Mouse (Mus musculus) hindbrain, embryonic 15.5 days (tissue): Measurements from ENCODE around the gene Srsf2. TPM values are rescaled to one million over a fixed set of nuclear protein-coding genes. Genes with fewer than 3 reads are reported as not detected.

Experiments used
- ATAC-seq: fragments of 200-750 bp; cut with Nextera tagmentation; 2 replicates; pipeline ENCODE4 v1.8.0; 2017; ENCODE audit warnings: low read depth, moderate number of reproducible peaks, moderate TSS enrichment; ENCODE audit not compliant: low FRiP score
- H3K27ac ChIP-seq: fragments of 300-500 bp; sonication (generic); replicated peaks from 2 replicates; pipeline ENCODE4 v1.5.1; 2015; ENCODE audit warnings: mild to moderate bottlenecking, inconsistent platforms
- H3K27me3 ChIP-seq: fragments of 300-500 bp; sonication (generic); 2 replicates; pipeline ENCODE4 v1.6.1; 2015; ENCODE audit warnings: control low read depth, inconsistent platforms
- H3K36me3 ChIP-seq: fragments of 300-500 bp; sonication (generic); 2 replicates; pipeline ENCODE4 v1.6.1; 2015; ENCODE audit warnings: control low read depth, inconsistent platforms
- H3K4me1 ChIP-seq: fragments of 300-500 bp; sonication (generic); replicated peaks from 2 replicates; pipeline ENCODE4 v1.6.1; 2015; ENCODE audit warnings: control low read depth, inconsistent platforms
- H3K4me2 ChIP-seq: fragments of 300-500 bp; sonication (generic); 2 replicates; pipeline ENCODE4 v1.6.1; 2015; ENCODE audit warnings: moderate library complexity, mild to moderate bottlenecking, inconsistent platforms
- H3K4me3 ChIP-seq: fragments of 300-500 bp; sonication (generic); 2 replicates; pipeline ENCODE4 v1.5.1; 2015; ENCODE audit warnings: mild to moderate bottlenecking, inconsistent platforms
- H3K9ac ChIP-seq: fragments of 300-500 bp; sonication (generic); 2 replicates; pipeline ENCODE4 v1.6.1; 2015; ENCODE audit warnings: inconsistent platforms
- H3K9me3 ChIP-seq: fragments of 300-500 bp; sonication (generic); 2 replicates; pipeline ENCODE4 v1.6.1; 2016; ENCODE audit warnings: control low read depth, inconsistent platforms
- WGBS: fragments of 180-500 bp; shearing (Covaris S2); methylation state at CpG from one replicate; pipeline ENCODE4 v1.1.7; 2015; 5-methylcytosine and 5-hydroxymethylcytosine counted together
- polyA plus RNA-seq: library from polyadenylated mRNA; unstranded; fragments of >200 nt; fragmentation: Nextera tagmentation; extraction: Ambion mirVana; gene quantifications from 2 replicates; pipeline ENCODE4 v1.2.1, GENCODE M21; 2015

Srsf2 gene
- polyA plus RNA-seq, 1 experiment from 2014 or later = 549 TPM

DNA sequence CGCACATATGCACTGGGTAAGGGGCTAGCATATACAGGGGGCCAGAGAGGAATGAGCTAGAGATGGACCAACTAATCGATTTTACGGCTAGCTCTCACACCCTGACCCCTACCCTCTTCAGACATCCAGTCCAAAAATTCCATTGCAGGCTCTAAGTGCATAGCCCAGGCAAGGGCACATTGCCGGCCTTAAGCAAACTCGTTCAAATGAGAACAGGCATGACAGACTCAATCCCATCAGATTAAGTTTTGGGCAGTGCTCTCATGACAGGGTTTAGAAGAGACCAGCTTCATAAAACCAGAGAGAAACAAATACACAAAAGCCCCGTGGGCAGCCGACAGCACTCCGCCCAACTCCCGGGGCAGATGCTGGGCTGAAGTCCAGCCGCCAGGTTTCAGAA lies 30.7 kb downstream of the Srsf2 start:
- WGBS = 60% methylated on average over 10 of the region's 10 CpGs
- Histone ChIP-seq H3K9ac (no peak overlapping the region), H3K9me3 (no peaks in the 10 kb centered on the region), H3K27me3 (no peaks in the 10 kb centered on the region), H3K27ac (no peak overlapping the region), H3K4me1 (peaks cover 44% of the 10 kb centered on the region), H3K4me3 (no peak overlapping the region), H3K36me3 (no peaks in the 10 kb centered on the region), H3K4me2 (no peak overlapping the region)
- ATAC-seq = no peak

GRCm38 (mm10) chr11:116821057-116821940 lies 31.6 kb downstream of the Srsf2 start:
- no peak for ATAC-seq
- Histone ChIP-seq H3K27me3 (no peaks in the 10 kb centered on the region), H3K27ac (no peak overlapping the region), H3K36me3 (no peaks in the 10 kb centered on the region), H3K4me2 (no peak overlapping the region), H3K4me1 (peaks cover 34% of the 10 kb centered on the region), H3K9me3 (no peaks in the 10 kb centered on the region), H3K4me3 (no peak overlapping the region), H3K9ac (no peak overlapping the region)
- 45% methylated on average over 13 of the region's 13 CpGs for WGBS

DNA sequence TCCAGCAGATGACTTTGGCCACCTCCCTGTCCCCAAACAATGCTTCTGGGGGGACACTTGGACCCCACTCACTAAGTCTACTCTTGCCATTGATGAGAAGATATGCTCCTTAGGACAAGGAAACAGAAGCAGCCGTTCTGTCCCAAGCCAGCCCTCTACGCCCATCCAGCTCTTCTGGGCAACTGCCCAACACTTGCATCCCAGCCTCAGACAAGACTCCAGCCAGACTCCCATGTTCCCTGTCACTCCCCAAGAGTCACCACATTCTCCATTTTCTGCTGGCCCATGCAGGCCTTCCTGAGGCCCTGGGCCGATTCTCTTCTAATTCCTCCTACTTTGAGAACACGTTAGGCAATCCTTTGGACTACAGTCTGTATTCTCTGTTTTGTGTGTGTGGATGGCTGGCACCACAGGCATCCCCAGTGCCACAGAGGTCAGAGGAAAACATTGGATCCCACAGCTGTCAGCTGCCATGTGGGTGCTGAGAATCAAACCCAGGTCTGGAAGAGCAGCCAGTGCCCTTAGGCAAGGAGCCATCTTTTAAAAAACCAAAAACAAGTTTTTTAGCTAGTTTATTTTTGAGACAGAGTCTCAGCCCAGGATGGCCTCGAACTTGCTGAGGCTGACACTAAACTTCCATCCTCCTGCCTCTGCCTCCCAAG lies 32.8 kb downstream of the Srsf2 start:
- Histone ChIP-seq H3K27ac (no peak overlapping the region), H3K9ac (no peak overlapping the region), H3K4me3 (no peak overlapping the region), H3K4me1 (peaks cover 28% of the 10 kb centered on the region), H3K4me2 (no peak overlapping the region), H3K36me3 (no peaks in the 10 kb centered on the region), H3K9me3 (no peaks in the 10 kb centered on the region), H3K27me3 (no peaks in the 10 kb centered on the region)
- WGBS = 82% methylated on average over 5 of the region's 5 CpGs
- no peak for ATAC-seq

GRCm38 (mm10) chr11:116818722-116819121 lies 34.2 kb downstream of the Srsf2 start:
- H3K9ac ChIP-seq = no peak overlapping the region
- H3K4me3 ChIP-seq = no peak overlapping the region
- H3K4me2 ChIP-seq = no peak overlapping the region
- no peaks in the 10 kb centered on the region for H3K27me3 ChIP-seq
- no peaks in the 10 kb centered on the region for H3K9me3 ChIP-seq
- 53% methylated on average over 8 of the region's 8 CpGs for WGBS
- no peak for ATAC-seq
- H3K27ac ChIP-seq = peak overlapping the region; percentile 33; the same call in 1 of the 2 replicates
- peaks cover 40% of the 10 kb centered on the region for H3K4me1 ChIP-seq
- no peaks in the 10 kb centered on the region for H3K36me3 ChIP-seq

- no peaks in the 10 kb centered on the region for H3K9me3 ChIP-seq
- ATAC-seq = no peak
- H3K27ac ChIP-seq = no peak overlapping the region
- H3K36me3 ChIP-seq = no peaks in the 10 kb centered on the region
- H3K9ac ChIP-seq = no peak overlapping the region
- no peak overlapping the region for H3K4me2 ChIP-seq
- H3K4me1 ChIP-seq = peaks cover 51% of the 10 kb centered on the region
- H3K4me3 ChIP-seq = no peak overlapping the region
- 96% methylated on average over 5 of the region's 5 CpGs for WGBS
- no peaks in the 10 kb centered on the region for H3K27me3 ChIP-seq
Measured at GRCm38 (mm10) chr11:116817567-116817966, 35.3 kb downstream of the Srsf2 start.

DNA sequence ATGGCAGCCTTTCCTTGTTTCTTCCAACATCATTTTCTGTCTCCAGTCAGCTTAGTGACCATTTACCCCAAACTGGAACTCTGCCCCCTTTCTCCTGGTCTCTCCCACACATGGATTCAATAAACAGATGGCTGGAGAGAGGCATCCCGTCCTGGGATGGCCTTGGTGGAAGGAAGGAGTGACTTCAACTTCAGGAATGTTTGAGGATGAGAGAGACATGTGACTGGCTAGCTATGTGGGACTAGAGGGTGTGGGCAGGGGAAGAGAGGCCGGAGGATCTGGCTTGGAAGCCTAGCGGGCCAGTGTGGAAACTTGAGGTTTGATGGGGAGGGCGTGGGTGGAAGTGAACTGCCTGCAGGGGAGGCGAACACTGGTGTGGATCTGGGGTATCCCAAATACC lies 36.1 kb downstream of the Srsf2 start:
- Histone ChIP-seq H3K36me3 (no peaks in the 10 kb centered on the region), H3K27me3 (no peaks in the 10 kb centered on the region), H3K4me3 (no peak overlapping the region), H3K27ac (no peak overlapping the region), H3K4me1 (peaks cover 52% of the 10 kb centered on the region), H3K9me3 (no peaks in the 10 kb centered on the region), H3K4me2 (no peak overlapping the region), H3K9ac (no peak overlapping the region)
- WGBS = 93% methylated on average over 5 of the region's 5 CpGs
- no peak for ATAC-seq

DNA sequence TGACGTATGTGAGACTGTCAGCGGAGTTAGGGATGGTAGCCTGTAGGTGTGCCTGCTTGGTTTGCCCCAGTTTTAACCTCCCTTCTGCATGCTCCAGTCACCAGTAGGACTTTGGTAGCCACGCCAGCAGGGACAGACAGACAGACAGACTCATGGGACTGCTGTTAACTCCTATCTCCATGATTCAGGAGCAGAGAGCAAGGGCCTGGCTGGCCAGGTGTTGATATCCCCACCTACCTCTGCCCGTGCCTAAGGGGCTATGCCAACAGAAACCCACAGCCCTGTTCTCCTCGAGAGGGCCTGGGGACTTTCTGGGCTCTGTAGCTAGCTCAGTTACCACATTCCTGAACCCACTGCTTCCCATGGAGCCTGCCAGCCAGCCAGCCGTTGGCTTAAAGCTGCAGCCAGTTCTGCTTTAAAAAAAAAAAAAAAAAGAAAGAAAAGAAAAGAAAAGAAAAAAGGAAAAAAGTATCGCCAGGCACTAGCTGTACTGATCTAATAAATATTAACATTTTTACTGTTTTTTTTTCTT lies 37.9 kb downstream of the Srsf2 start:
- Histone ChIP-seq H3K27me3 (no peaks in the 10 kb centered on the region), H3K27ac (peak overlapping the region; percentile 98), H3K9me3 (no peaks in the 10 kb centered on the region), H3K36me3 (no peaks in the 10 kb centered on the region), H3K4me2 (peak overlapping the region; percentile 22), H3K4me3 (no peak overlapping the region), H3K4me1 (peaks cover 63% of the 10 kb centered on the region), H3K9ac (no peak overlapping the region)
- WGBS = 13% methylated on average over 7 of the region's 7 CpGs
- no peak for ATAC-seq

DNA sequence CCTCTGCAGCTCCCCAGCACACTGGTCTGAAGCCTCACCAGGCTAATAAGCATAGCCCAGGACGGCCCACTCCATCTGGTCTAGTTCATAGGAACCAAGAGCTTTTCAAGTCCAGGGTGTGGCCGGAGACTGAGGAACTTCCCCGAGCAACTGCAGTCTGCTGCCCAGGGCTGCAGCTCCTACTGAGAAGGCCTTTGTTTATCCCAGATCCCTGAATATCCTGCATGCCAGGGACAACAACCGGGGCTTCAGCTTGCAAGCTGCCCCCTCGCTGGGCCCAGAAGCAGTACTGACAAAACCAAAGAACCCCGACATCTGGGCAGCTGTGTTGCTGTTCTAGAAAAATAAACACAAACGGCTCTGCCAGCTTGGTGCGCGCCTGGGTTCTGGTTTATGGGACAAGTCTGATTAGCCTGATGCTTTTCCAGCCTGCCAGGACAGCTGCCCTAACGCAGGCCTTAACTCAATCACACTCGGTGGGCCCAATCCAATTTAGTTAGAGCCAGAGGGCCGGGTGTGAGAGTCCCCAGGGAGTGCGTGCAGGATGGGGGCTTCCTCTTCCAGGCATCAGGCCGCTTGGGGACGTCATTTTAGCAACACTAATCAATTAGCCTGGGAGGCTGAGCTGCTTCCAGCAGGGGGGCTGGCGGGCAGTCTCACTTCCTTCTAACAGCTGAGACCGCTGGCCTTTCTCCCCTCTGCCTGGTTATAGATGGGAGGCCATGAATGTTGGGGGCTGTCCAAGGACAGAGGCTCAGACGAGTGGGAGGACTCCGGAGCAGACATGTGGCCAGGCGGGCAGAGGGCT lies 38.6 kb downstream of the Srsf2 start:
- Histone ChIP-seq H3K9ac (peak overlapping the region; percentile 14; the same call in 1 of the 2 replicates), H3K4me3 (no peak overlapping the region), H3K4me1 (peaks cover 67% of the 10 kb centered on the region), H3K36me3 (no peaks in the 10 kb centered on the region), H3K27me3 (no peaks in the 10 kb centered on the region), H3K27ac (peak overlapping the region; percentile 98), H3K9me3 (no peaks in the 10 kb centered on the region), H3K4me2 (peak overlapping the region; percentile 22)
- WGBS = 3% methylated on average over 20 of the region's 20 CpGs
- ATAC-seq = peak; percentile 11; the same call in 1 of the 2 replicates

DNA sequence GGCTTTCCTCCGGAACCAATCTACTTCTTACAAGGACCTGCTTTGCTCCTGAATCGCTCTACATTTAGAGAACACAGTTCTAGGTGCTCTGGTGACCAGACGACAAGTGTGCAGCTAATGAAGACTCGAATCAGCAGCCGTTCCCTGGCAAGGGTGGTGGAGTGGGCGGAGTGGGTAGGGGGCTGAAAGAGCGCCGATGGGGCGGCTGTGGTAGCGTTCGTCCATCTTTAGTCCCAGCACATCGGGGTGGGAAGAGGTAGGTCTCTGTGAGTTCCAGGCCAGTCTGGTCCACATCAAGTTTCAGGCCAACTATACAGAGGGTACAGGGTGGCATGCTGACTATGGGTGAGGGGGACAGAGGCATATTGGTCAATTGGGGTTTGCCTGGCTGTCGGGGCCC lies 39.3 kb downstream of the Srsf2 start:
- no peaks in the 10 kb centered on the region for H3K27me3 ChIP-seq
- H3K27ac ChIP-seq = peak overlapping the region; percentile 98
- H3K9me3 ChIP-seq = no peaks in the 10 kb centered on the region
- peaks cover 66% of the 10 kb centered on the region for H3K4me1 ChIP-seq
- no peaks in the 10 kb centered on the region for H3K36me3 ChIP-seq
- peak overlapping the region; percentile 22 for H3K4me2 ChIP-seq
- 60% methylated on average over 13 of the region's 13 CpGs for WGBS
- no peak overlapping the region for H3K4me3 ChIP-seq
- H3K9ac ChIP-seq = no peak overlapping the region
- no peak for ATAC-seq

DNA sequence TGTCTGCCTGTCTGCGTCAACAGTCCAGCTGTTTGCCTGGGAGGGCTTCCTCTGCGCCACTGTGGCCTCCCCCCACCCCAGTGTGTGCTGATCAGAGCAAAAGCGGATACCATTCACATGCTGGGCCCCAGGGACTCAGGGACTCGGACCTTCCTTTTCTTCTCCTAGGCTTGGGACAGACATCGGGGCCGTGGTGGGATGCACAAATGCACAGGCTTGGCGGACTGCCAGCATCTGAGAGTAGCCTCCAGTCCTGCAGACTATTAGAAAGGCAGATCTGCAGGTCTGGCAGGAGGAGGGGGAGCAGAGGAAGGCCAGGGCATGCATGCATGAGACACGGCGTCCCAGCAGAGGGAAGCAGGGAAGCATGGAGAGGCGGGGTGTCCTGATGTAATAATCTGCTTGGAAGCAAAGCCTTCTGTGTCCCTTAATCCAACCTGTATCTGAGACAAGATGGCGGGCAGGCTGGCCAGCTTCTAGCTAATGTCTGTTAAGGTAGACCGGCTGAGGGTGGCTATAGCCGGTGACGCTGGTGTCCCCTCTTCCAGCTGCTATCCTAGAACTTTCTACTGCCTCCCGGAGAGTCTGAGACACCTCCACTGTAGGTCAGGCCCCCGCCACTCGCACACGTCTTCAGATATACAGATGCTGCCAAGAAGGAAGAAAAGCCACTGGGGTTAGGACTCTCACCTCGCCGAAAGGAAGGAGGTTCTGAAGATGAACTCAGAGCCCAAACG lies 39.9 kb downstream of the Srsf2 start:
- peak; percentile 4; the same call in 1 of the 2 replicates for ATAC-seq
- H3K4me2 ChIP-seq = peak overlapping the region; percentile 31; the same call in 1 of the 2 replicates
- H3K9ac ChIP-seq = no peak overlapping the region
- WGBS = 31% methylated on average over 21 of the region's 21 CpGs
- H3K9me3 ChIP-seq = no peaks in the 10 kb centered on the region
- no peaks in the 10 kb centered on the region for H3K36me3 ChIP-seq
- no peaks in the 10 kb centered on the region for H3K27me3 ChIP-seq
- H3K4me1 ChIP-seq = peaks cover 71% of the 10 kb centered on the region
- peak overlapping the region; percentile 98 for H3K27ac ChIP-seq
- H3K4me3 ChIP-seq = no peak overlapping the region
